Mouse (Mus musculus) cerebellum, adult 11 months (tissue): ENCODE measurements around the gene Iqschfp.
A peak's percentile ranks its signal among the peaks of the same experiment; 100 is the strongest.

ENCODE experiments used
- DNase-seq: peaks from one replicate; pipeline ENCODE4 v3.0.0; 2022

Gene Iqschfp

GRCm38 (mm10) chr3:68542944-68543501 is 651.0 kb downstream of the Iqschfp start:
- DNase-seq, result peak; percentile 64

DNA sequence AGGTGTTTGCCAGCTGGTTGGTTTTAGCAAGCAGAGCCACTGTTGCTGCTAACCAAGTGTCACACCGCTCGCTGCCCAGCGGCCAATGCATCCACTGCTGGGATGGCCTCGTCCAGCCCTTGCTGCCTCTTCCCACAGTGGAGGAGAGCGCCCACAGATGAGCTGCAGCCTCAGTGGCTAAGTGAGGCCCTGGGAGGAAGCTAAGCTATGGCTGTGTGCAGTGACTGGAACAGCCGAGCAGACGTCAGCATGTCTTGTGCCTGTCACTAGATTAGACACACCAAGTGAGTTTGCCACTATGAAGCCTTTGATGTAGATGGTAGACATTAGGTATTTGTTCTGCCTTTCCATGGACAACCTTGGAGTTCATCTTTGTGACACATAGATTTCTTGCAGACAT is 652.8 kb downstream of the Iqschfp start:
- no peak for DNase-seq

- no peak for DNase-seq
Measured at GRCm38 (mm10) chr3:68545898-68546297, 653.9 kb downstream of the Iqschfp start.

DNA sequence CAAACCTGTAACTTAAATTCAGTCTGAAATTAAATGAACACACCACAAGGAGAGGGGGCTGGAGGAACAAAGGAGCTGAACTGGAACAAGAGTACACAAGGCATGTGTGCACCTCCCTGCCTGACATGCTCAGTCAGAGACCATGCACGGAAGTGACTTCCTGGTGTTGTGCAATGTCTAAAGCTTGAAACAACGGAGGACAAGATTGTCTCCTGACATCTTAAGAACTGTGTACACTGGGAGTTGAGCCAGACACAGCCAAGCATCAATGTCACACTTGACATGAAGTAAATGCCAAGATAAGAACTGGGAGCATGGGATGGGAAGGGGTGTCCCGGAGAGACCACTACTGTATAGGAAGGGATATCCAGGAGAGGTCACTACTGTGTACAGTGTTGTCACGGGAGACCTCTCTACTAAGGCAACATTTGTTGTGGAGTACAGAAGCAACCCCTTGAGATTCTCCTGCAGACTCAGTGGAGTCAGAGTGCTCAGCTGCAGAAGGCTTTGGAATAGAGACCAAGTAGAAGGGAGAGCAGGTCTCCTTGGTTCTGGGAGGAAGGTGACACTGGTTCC is 663.1 kb downstream of the Iqschfp start:
- DNase-seq, result no peak

DNA sequence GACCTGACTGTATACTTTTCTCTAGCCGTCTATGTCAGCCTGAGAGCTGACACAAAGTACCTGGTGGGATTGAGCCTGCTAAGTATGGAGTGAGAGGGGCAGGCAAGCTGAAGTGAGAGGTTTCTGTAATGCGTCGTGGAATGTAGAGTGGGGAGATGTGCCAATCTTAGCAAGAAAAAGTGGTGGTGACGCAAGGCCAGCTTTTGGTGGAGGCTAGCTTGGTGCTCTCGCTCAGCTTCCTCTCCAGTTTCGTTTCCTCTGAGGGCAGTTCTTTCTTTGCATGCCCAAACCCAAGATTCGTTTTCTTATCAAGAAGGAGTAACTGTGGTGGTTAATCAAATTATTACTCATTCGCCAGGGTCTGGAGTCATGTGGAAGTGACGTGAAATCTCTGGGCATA is 664.9 kb downstream of the Iqschfp start:
- no peak for DNase-seq

DNA sequence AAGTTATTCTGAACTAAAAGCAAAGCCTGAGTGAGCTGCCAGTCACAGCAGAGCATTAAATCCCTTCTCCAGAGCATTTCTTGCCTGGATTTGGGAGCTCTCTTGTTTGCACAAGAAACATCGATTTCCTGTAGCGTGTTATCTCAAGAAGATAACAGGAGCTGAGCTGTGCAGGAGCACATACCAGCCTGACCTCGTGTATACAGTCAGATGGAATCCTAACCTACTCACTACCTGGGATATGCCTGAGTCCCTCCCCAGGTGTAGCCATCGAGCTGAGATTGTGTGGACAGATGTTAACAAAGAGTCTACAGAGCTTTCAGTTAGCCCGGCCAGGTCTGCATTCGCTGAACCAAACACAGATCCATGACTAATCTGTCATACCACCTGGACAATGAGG is 666.7 kb downstream of the Iqschfp start:
- DNase-seq, result no peak

- DNase-seq, result peak; percentile 71
Measured at GRCm38 (mm10) chr3:68560057-68560456, 668.0 kb downstream of the Iqschfp start.

- no peak for DNase-seq
Measured at GRCm38 (mm10) chr3:68562838-68563237, 670.8 kb downstream of the Iqschfp start.

DNA sequence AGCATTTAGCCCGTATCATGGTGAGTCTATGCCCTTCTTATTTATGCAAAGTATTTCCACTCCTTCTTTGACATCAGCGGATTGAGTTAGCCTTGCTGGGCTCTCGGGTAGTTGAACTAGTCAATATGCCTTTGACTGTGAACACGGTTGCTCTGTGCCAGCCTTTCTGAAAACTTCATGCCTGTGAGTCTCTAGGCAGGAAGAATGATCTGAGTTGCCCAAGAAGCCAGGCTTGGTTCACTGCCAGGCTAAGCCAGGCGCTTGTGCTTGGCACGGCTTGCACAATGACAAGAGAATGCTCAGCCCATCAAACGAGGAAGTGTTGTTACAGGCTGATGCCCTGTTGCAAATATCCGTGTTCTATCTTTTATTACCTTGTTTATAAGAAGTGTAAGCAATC is 671.9 kb downstream of the Iqschfp start:
- DNase-seq, result no peak

DNA sequence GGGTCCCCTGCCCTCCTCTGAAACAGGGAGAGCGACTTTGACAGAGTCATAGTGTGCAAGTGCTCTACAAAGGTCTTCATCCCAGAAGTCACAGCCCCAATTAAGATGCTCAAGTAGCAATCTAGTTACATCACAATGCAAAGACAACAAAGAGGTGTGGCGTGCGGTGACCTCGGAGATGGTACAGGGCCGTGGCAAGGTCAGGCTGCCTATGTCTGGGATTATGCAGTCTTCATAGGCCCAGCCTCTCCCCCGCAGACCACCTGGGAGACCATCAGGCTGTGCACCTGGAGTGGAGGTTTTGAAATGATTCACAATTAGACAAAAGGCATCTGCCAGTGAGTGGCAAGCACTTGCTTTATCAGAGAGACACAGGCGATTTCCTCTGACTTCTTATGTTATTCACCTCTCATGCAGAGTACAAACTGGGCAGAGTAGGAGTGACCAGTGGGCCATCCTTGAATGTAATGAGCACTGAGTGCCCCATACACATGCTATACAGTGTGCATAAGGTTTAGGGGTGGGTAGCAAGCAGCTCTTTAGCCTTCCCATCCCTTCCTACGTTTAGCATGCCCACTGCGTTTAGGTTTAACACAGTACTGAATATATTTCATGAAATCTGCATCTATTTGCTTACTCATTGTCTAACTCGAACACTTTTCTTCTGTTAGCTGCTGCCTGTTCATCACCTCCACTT is 673.1 kb downstream of the Iqschfp start:
- DNase-seq, result no peak

GRCm38 (mm10) chr3:68565675-68566055 is 673.6 kb downstream of the Iqschfp start:
- DNase-seq, result no peak

GRCm38 (mm10) chr3:68567581-68567980 is 675.5 kb downstream of the Iqschfp start:
- DNase-seq, result no peak

GRCm38 (mm10) chr3:68568149-68568548 is 676.1 kb downstream of the Iqschfp start:
- no peak for DNase-seq

DNA sequence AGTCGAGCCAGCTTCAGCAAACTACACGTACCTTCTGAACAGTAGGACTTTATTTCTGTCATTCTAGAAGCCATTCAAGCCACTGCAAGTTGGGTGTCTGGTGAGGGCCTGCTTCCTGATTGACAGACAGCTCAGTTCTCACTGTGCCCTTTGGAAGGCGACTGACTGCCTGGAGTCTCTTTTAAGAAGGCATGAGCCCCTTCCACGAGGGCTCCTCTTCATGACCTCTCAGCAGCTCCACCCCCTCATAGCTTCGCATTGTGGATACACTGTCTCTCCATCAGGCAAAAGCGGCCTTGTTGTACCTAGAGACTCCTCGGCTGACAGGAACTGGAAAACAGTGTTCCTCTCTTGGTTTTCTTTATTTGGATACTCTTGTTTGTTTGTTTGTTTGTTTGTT is 676.7 kb downstream of the Iqschfp start:
- DNase-seq, result no peak

GRCm38 (mm10) chr3:68570319-68570718 is 678.3 kb downstream of the Iqschfp start:
- DNase-seq, result no peak

GRCm38 (mm10) chr3:68572249-68573225 is 680.5 kb downstream of the Iqschfp start:
- peak; percentile 88 for DNase-seq

GRCm38 (mm10) chr3:68573226-68573624 is 681.2 kb downstream of the Iqschfp start:
- DNase-seq, result no peak

DNA sequence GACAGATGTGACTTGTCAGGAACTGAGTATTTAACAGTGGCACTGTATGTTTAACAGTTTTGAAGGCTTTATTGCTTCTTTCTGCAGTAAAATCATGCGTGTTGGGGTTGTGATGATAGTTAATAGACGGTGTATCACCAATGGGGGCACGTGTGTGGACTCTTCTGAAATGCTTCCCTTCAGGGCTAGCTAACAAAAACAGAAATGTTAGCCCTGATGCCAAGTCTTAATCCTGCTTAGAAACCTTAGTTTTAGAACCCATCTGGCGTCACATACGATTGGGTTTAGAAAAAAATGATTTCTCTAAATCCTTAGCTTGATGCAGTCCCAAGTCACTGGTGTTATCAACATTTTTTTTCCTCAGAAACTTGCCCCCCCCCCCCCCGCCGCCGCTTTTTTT is 682.1 kb downstream of the Iqschfp start:
- no peak for DNase-seq

- DNase-seq, result peak; percentile 49
Measured at GRCm38 (mm10) chr3:68574565-68574964, 682.5 kb downstream of the Iqschfp start.

DNA sequence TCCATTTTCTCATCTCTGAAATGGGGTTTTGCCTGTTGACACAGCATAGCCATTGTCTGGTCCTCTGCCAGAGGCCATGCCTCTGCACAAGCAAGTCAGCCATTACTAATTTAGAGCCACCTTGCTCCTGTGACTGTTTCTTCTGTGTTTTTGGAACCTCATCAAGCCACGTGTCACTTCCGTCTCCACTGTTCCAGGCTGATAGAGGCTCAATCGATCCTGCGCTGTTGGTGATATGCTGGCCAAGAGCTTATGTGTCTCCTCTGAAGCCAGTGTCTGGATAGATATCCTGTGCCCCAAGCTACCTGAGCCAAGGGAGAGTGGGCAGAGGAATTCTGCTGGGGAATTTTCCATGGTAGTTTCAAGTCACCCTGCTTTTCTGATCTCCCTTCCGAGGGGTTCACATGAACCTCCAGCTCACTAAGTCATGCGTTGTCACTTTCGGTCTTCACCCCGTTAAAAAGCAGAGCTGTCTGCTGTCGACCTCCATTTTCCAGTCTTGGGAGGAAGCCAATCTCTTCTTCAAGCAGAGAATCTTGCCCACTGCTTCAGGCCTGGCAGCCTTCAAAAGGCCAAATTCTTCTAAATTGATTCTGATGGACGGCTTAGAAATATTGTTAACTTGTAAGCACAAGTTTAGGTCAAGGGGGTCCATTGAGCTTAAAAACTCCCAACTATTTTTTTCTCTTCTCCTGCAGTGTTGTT is 683.8 kb downstream of the Iqschfp start:
- peak; percentile 71 for DNase-seq

DNA sequence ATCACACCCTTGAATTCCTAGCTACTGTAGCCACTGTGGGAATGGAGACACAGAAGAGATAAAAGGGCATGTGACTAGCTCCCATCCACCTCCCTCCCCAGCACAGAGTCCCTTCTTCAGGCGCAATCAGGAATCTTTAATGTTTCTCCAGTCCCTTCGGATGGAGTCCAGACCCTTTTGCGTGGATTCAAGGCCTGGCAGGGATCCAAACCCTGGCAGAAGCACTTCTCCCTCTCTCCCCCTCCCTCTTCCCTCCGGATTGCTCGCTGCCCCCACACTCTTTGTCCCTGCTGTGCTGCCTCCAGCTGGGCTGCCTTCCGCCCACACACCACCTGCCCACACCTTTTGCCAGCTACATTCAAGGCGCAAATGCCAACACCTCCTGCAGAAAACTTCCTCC is 684.4 kb downstream of the Iqschfp start:
- DNase-seq, result peak; percentile 95

GRCm38 (mm10) chr3:68576948-68577347 is 684.9 kb downstream of the Iqschfp start:
- DNase-seq, result no peak

DNA sequence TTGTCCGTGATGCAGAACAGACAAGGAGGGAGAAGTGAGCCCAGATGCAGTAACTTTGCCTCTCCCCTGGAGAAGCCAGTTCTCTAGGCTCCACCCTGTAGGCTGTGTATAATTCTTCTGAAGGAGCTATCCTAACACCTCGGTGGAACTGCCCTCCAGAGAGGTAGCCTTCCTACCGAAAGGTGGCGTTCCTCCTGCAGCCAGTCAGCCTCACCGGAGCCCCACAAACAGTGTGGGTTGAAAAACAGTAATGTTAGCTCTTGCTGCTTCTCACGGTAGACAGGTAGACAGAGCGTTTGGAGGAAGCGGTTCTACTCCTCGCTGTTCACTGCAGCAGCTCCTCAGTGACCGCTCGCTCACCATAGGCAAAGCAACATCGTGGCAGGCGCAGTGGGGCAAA is 689.6 kb downstream of the Iqschfp start:
- DNase-seq, result peak; percentile 60
